Mouse (Mus musculus): ENCODE results near the gene Cpt1c. TPM values are rescaled to one million over a fixed set of nuclear protein-coding genes. Genes with fewer than 3 reads are reported as not detected.

Gene Cpt1c
- total RNA-seq, 2 experiments from 2014 or later, result 0.92 to 2.3 TPM

DNA sequence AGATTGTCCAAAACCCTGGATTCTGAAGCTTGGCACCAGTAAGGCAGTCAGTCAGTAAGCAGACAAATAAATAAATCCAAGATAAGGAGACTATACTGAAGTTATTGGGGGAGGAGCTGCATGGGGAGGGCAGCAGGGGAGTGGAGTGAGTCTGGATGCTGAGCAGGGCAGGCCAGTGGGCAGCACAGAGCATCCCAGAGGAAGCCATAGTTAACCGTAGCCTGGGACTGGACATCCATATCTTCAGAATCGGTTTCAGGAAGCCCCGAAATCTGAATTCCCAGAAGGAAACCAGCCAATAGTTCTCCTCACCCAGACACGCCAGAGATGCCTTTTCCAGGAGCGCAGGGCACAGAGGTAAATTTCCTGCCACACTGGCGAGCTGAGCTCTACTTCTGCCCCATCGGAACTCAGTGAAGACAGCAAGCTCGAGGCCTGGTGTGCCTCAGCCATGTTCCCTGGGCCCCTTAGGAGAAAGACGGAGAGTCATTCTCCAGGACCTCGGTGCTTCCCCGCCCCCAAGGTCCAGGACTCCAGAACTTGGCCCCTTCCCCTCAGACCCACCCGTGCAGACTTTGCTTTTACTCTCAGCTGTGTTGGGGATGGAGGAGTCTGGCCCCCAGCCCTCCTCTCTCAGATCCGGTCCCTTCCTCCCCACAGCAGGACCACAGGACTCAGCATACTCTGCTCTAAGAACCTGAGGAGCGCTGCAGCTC, 1.1 kb downstream of the Cpt1c start:
- intact Hi-C loops (cut with DNase I), result no loop called here
- peak overlapping the region; percentile 84 for H3K27ac ChIP-seq
- peak overlapping the region; percentile 76 for H3K4me3 ChIP-seq
- DNase-seq, result no peak
- no peak for TF ChIP-seq CTCF (IDR thresholded peaks at IDR 0.05)

DNA sequence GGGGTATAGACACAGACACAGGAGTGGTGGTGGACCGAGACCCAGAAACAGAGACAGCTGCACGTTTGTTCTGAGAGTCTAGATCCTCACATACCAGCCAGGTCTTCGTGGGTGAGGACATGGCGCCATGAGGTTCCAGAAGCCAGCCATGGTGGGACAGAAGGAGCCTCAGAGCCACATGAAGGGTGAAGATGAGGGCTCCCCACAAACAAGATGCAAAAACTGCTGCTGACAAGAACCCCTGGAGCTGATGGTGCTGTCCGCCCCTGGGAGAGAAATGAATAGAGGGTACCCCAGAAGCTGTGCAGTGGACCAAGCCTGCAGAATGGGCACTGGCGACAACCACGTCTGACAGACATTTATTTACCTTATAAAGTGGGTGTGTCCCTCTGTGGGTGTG, 3.5 kb downstream of the Cpt1c start:
- no peak for TF ChIP-seq CTCF (IDR thresholded peaks at IDR 0.05)
- H3K4me3 ChIP-seq, result peak overlapping the region; percentile 82; the same call in 1 of the 2 replicates

DNA sequence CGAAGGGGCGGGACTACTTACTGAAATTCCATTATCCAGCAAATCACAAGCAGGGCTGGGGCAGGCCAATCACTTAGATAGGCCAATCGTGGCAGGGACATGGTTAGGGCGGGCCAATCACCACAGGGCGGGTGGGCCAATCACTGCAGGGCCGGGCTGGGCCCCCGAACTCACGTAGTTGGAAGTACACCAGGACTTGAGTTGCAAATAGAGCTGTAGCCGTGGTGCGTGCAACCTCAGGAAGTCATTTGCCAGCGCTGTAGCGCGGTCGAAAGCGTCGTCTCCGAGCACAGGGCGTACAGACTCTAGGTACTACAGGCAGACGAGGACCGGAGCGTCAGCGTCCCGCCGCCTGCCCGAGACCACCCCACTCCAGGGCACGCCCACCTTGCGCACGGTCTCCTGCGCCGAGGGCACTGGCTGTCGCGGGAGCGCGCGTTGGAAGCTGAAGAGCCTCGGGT, 4.4 kb downstream of the Cpt1c start:
- DNase-seq, result peak; percentile 89
- peak overlapping the region; percentile 69 for H3K27ac ChIP-seq
- TF ChIP-seq CTCF (IDR thresholded peaks at IDR 0.05), result no peak
- intact Hi-C loops (cut with DNase I), result no loop called here
- H3K4me3 ChIP-seq, result peak overlapping the region; percentile 82

More for the DNA sequence above, 3.5 kb downstream of the Cpt1c start:
- intact Hi-C loops (cut with DNase I), result no loop called here
- peak overlapping the region; percentile 69; the same call in 1 of the 2 replicates for H3K27ac ChIP-seq
- DNase-seq, result no peak

DNA sequence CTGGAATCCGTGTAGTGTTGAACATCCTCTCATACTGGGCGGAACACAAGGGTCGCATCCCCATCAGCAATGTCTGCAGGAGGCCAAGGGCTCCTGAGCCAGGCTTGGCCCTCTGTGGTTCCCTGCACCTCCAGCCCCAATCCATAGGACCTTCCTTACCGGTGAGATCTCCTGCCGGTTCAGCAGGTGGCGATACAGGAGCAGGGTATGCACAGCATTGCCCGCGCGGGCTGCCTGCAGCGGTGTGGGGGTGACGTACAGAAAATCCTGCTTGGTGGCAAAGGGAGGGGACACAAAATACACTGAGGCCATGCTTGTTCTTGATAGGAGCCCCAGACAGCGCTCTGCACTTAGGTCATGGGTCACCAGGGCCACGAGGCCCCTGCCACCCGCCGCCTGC, 8.0 kb downstream of the Cpt1c start:
- Histone ChIP-seq H3K4me3 (no peak overlapping the region), H3K27ac (no peak overlapping the region)
- no peak for TF ChIP-seq CTCF (IDR thresholded peaks at IDR 0.05)
- DNase-seq, result peak; percentile 21
- intact Hi-C loops (cut with DNase I), result no loop called here

DNA sequence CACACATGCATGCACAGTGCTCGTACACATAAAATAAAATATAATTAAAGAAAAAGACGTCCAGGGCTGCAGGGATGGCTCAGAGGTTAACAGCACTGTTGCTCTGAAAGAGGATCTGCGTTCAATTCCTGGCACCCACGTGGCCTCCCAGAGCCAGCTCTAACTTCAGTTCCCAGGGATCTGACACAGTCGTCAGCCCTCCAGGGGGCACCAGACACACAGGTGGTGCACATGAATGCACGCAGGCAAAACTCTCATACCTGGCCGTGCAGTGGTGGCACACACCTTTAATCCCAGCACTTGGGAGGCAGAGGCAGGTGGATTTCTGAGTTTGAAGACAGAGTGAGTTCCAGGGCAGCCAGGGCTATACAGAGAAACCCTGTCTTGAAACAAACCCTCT, 8.7 kb downstream of the Cpt1c start:
- TF ChIP-seq CTCF (IDR thresholded peaks at IDR 0.05), result peak; percentile 31; the same call in 1 of the 2 replicates
- DNase-seq, result peak; percentile 23
- Histone ChIP-seq H3K27ac (no peak overlapping the region), H3K4me3 (no peak overlapping the region)
- intact Hi-C loops (cut with DNase I), result no loop called here

DNA sequence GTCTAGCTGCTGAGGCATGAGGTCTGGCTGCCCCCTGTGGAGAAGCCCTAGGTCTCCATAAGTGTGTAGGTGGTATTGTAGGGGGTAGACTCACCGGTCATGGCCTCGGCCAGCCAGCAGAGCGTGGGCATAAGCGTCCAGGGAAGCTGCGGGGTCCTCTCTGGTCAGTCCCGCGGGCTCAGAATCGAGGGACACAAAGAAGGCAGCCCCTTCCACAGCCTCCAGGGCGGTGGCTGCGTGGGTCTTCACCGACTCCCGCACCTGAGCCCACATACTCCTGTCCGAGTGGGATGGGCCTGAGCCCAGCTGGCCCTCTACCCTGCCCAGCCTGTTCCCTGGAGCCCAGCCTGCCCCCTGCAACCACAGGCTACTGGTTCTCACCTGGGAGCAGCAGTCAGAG, 9.7 kb downstream of the Cpt1c start:
- no peak overlapping the region for H3K27ac ChIP-seq
- TF ChIP-seq CTCF (IDR thresholded peaks at IDR 0.05), result no peak
- peak; percentile 15 for DNase-seq
- intact Hi-C loops (cut with DNase I), result no loop called here
- H3K4me3 ChIP-seq, result no peak overlapping the region

DNA sequence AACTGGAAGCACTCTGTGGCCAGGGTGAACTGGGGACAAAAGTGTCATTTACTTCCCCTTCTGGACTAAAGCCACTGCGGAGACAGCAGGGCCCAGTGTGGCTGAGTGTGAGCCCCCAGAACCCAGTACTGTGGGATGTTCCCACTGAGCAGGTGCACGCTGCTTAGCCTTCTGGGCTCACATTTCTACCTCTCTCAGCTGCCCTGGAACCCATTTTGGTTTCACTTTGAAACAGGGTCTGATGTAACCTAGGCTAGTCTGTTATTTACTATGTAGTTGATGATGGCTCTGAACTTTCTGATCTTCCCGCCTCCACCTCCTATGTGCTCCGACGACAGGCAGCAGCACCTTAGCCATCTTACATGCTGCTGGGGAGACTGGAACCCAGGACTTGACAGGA, 11.8 kb downstream of the Cpt1c start:
- peak; percentile 6 for DNase-seq
- Histone ChIP-seq H3K4me3 (no peak overlapping the region), H3K27ac (no peak overlapping the region)
- intact Hi-C loops (cut with DNase I), result no loop called here
- no peak for TF ChIP-seq CTCF (IDR thresholded peaks at IDR 0.05)

DNA sequence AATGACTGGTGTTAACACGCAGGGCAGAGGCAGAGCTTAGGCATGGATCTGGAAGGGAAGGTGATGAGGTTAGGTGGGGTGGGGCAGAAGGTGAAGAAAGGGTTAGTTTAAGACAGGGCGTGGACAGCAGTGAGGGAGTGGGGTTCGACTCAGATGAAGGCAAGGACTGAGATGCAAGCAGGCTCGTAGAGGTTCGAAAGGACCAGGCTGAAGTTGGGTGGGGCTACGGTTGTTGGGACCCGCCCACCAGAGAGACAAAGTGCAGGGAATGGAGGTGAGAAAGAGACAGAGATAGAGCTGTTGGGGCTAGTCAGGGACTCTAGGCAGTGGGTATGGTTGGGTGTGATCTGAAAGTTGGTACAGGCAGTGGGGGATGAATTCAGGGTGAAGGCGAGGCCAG, 12.3 kb downstream of the Cpt1c start:
- Histone ChIP-seq H3K27ac (no peak overlapping the region), H3K4me3 (no peak overlapping the region)
- intact Hi-C loops (cut with DNase I), result no loop called here
- TF ChIP-seq CTCF (IDR thresholded peaks at IDR 0.05), result no peak
- no peak for DNase-seq

DNA sequence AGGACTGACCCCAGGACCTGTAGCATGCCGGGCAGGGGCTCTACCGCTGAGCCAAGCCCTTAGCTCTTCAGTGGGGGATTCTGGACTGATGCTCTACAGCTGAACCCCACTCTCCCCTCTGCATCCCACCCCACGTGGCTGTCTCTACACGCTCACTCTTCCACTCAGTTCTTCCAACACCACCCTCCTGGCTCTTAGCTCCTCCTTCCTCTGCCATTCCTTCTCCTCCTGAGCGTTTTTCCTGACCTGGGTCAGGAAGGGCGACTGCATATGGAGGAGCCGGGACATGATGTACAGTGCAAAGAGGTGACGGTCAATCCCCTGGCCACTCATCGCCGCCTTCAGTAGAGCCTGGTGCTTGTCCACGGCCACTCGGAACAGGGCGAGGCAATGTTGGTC, 14.1 kb downstream of the Cpt1c start:
- intact Hi-C loops (cut with DNase I), result no loop called here
- no peak overlapping the region for H3K27ac ChIP-seq
- TF ChIP-seq CTCF (IDR thresholded peaks at IDR 0.05), result no peak
- no peak for DNase-seq
- H3K4me3 ChIP-seq, result no peak overlapping the region

DNA sequence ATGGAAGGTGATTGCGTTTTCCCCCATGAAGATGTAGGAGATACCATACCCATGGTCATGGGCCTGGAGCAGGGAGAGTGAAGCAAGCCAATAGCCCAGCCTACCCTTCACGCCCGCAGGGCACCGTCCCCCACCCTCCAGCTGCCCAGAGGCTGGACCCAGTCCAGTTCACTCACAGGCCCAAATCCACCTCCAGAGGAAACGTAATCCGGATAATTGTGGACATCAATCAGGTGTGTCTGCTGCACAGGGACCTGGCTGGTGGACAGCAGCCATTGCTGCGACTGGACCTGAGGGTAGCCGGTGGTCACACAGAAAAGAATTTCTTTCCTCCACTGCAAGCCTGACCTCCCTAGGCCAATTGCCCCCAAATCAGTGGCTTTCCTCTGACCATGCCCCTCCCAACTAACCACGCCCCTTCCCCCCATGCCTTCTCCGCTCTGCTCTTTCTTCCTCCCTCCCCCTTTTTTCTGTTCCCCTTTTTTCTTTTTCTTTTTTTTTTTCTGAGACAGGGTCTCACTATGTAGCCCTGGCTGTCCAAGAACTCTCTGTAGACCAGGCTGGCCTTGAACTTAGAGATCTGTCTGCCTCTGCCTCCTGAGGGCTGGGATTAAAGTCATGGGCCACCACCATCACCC, 14.7 kb downstream of the Cpt1c start:
- intact Hi-C loops (cut with DNase I), result loop anchor here (5.0 to 10.0 kb wide), 2 partner anchors 63 to 215 kb away; partner anchors contain the start of genes Fuz and Vrk3
- no peak overlapping the region for H3K27ac ChIP-seq
- H3K4me3 ChIP-seq, result no peak overlapping the region
- DNase-seq, result peak; percentile 33
- no peak for TF ChIP-seq CTCF (IDR thresholded peaks at IDR 0.05)

DNA sequence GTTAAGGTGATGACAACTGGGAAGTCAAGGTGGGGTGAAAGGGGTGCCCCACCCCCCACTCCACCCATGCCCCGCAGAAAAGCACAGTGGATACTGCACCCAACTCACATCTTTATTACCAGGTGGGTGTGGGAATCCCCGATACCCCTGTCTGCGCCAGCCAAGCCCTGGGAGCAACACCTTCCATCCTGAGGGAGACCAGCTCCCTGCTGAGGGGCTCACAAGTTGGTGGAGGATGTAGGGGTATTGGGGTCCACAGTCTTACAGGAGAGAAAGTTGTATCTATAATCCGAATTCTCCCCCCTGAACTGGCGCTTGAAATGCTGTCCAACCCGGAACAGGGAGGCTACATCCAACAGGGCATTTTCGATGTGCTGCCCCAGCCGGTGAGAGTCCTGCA, 15.4 kb downstream of the Cpt1c start:
- Histone ChIP-seq H3K4me3 (no peak overlapping the region), H3K27ac (no peak overlapping the region)
- intact Hi-C loops (cut with DNase I), result loop anchor here (5.0 to 10.0 kb wide), 2 partner anchors 62 to 214 kb away; partner anchors contain the start of genes Fuz and Vrk3
- DNase-seq, result no peak
- TF ChIP-seq CTCF (IDR thresholded peaks at IDR 0.05), result no peak

DNA sequence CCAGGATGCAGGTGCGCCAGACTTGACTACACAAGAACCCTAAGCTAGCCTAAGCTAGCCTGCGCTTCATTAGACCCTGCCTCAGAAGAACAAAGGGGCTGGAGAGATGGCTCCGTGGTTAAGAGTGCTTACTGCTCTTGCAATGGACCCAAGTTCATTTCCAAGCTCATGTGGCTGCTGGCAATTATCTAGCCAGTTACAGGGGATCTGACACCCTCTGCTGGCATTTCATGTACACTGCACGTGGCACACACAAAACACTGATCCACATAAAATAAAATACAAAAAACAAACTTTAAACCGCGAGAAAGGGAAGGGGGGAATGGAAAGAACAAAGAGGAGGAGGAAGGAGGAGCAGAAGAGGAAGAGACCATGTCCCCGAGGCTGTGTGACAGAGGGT, 16.4 kb downstream of the Cpt1c start:
- H3K4me3 ChIP-seq, result no peak overlapping the region
- peak; percentile 81 for TF ChIP-seq CTCF (IDR thresholded peaks at IDR 0.05)
- intact Hi-C loops (cut with DNase I), result loop anchor here (5.0 to 10.0 kb wide), 2 partner anchors 61 to 213 kb away; partner anchors contain the start of genes Fuz and Vrk3
- peak; percentile 65 for DNase-seq
- peak overlapping the region; percentile 79 for H3K27ac ChIP-seq

DNA sequence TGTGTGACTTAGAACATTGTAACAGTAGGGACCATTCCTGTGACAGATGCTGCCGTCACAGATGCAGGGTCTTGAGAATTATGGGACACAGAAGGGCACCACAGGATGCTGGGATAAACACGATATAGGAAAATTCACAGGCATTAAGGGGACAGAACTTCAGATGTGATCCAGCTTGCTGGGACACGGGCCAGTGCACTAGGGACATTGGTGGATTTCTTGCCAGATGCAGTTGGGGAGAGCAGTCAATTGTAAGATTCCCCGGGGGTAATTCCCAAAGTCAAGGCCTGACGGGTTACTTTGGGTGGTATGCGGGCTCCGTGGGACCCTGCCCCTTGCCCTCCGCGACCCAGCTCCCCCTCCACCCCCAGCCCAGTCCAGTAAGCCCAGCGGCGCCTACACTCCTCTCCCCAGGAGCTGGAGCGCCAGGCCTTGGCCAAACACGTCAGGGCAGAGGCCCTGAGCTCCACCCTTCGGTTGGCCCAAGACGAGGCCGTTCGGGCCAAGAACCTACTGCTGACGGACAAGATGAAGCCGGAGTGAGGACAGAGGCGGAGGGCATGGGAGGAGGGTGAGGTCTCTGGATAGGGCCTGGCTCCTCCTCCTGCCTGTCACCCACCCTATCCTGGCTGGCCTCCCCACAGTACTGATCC, 17.3 kb downstream of the Cpt1c start:
- TF ChIP-seq CTCF (IDR thresholded peaks at IDR 0.05), result no peak
- peak; percentile 84 for DNase-seq
- Histone ChIP-seq H3K27ac (peak overlapping the region; percentile 79), H3K4me3 (peak overlapping the region; percentile 9; the same call in 1 of the 2 replicates)
- intact Hi-C loops (cut with DNase I), result loop anchor here (5.0 to 10.0 kb wide), 2 partner anchors 60 to 213 kb away; partner anchors contain the start of genes Fuz and Vrk3
